Comparison of ENCODE assay signal across 9 mouse cellular contexts in the genomic region with DNA sequence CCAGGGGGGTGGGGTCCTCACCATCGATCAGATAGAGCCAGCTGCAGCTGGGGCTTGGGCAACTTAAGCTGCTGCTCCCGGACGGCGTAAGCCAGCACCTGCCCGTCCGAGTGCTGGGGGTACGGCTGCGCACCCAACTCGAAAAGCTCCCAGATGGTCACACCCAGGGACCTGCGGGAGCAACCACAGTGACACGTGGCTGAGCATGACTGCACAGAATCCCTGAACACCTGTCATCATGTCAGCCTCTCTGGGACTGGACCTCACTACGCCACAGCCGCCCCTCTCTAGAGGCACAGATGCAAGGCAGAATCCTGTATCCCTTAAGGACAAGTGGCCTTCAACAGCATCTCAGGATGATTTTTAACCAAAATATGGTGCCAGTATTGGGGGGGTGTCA. TPM values are rescaled to one million over a fixed set of nuclear protein-coding genes. Genes with fewer than 3 reads are reported as not detected.
DNase-seq lines count a peak whose midpoint lies in the region; ATAC-seq lines count a peak whose summit lies in the region.
"Had no signal": no experiment of that assay in that cellular context is flagged by ENCODE, and none has a peak within 500 bp of the region (broad histone marks: within the 10 kb centered on the region; RNA-seq: fewer than 3 reads in every experiment).

No protein-coding gene starts in this region.

- H3K4me2 ChIP-seq in limb, embryonic 13.5 days (replicated peaks): no peak overlapping the region
- no peak overlapping the region for H3K4me2 ChIP-seq in forebrain, embryonic 16.5 days (ENCODE audit: low read length)
- peak overlapping the region; percentile 34; the same call in 1 of the 2 replicates for H3K4me2 ChIP-seq in neural tube, embryonic 12.5 days (replicated peaks)

- no peak overlapping the region for H3K4me3 ChIP-seq in limb, embryonic 13.5 days
- H3K4me3 ChIP-seq in limb, embryonic 10.5 days: no peak overlapping the region
- no peak overlapping the region for H3K4me3 ChIP-seq in forebrain, embryonic 16.5 days (replicated peaks; ENCODE audit: low read length)
- no peak overlapping the region for H3K4me3 ChIP-seq in neural tube, embryonic 12.5 days

- H3K27ac ChIP-seq in limb, embryonic 13.5 days: no peak overlapping the region
- no peak overlapping the region for H3K27ac ChIP-seq in limb, embryonic 10.5 days
- H3K27ac ChIP-seq in forebrain, embryonic 16.5 days (ENCODE audit: low read length): no peak overlapping the region
- no peak overlapping the region for H3K27ac ChIP-seq in neural tube, embryonic 12.5 days
- H3K27ac ChIP-seq: embryonic facial prominence, embryonic 13.5 days had no signal

- peaks cover 5% of the 10 kb centered on the region for H3K36me3 ChIP-seq in limb, embryonic 13.5 days
- H3K36me3 ChIP-seq in limb, embryonic 10.5 days: no peaks in the 10 kb centered on the region
- H3K36me3 ChIP-seq in forebrain, embryonic 16.5 days (ENCODE audit: control insufficient read depth, insufficient read depth): no peaks in the 10 kb centered on the region
- peaks cover 6% of the 10 kb centered on the region for H3K36me3 ChIP-seq in neural tube, embryonic 12.5 days
- H3K36me3 ChIP-seq: embryonic facial prominence, embryonic 13.5 days had no signal

- H3K27me3 ChIP-seq in limb, embryonic 13.5 days: peaks cover 30% of the 10 kb centered on the region
- H3K27me3 ChIP-seq in limb, embryonic 10.5 days (ENCODE audit: low read depth, poor library complexity, severe bottlenecking): peaks cover 62% of the 10 kb centered on the region
- H3K27me3 ChIP-seq in forebrain, embryonic 16.5 days (replicated peaks; ENCODE audit: control insufficient read depth, insufficient read depth, low read length): no peaks in the 10 kb centered on the region
- H3K27me3 ChIP-seq in neural tube, embryonic 12.5 days (replicated peaks): peaks cover 18% of the 10 kb centered on the region; the same call in 1 of the 2 replicates

- intact Hi-C loops in gastrocnemius, postnatal 14 days (cut with DNase I; ENCODE audit: low total_unique reads): loop anchor here (5.0 kb wide), 1 partner anchor 80 kb away; no protein-coding TSS in a partner anchor

- H3K9ac ChIP-seq in limb, embryonic 13.5 days: no peak overlapping the region; the same call in 1 of the 2 replicates
- H3K9ac ChIP-seq in forebrain, embryonic 16.5 days (replicated peaks; ENCODE audit: low read depth, low read length): no peak overlapping the region
- no peak overlapping the region for H3K9ac ChIP-seq in neural tube, embryonic 12.5 days

- ATAC-seq in limb, embryonic 13.5 days (ENCODE audit: low FRiP score, low read depth): peak; percentile 1; the same call in 1 of the 2 replicates
- peak; percentile 27; the same call in 1 of the 2 replicates for ATAC-seq in forebrain, embryonic 16.5 days
- ATAC-seq in neural tube, embryonic 12.5 days (ENCODE audit: low FRiP score, low read depth): peak; percentile 14; the same call in 1 of the 2 replicates
- ATAC-seq in CD4-positive, CD25-positive, alpha-beta regulatory T cell, adult 4 months: no peak

- no peaks in the 10 kb centered on the region for H3K9me3 ChIP-seq in limb, embryonic 13.5 days
- H3K9me3 ChIP-seq in limb, embryonic 10.5 days (replicated peaks): no peaks in the 10 kb centered on the region
- no peaks in the 10 kb centered on the region for H3K9me3 ChIP-seq in forebrain, embryonic 16.5 days (ENCODE audit: control insufficient read depth, low read length)
- H3K9me3 ChIP-seq in neural tube, embryonic 12.5 days: no peaks in the 10 kb centered on the region
- H3K9me3 ChIP-seq: embryonic facial prominence, embryonic 13.5 days had no signal

- DNase-seq in cerebellum, adult 9-11 months: peak; percentile 69
- no peak for DNase-seq in cerebellum, adult 11-12 months
- DNase-seq in limb, embryonic 10.5 days (ENCODE audit: low spot score): no peak
- no peak for DNase-seq in gastrocnemius, postnatal 14 days

- peaks cover 14% of the 10 kb centered on the region for H3K4me1 ChIP-seq in limb, embryonic 13.5 days
- peaks cover 19% of the 10 kb centered on the region for H3K4me1 ChIP-seq in limb, embryonic 10.5 days
- H3K4me1 ChIP-seq in forebrain, embryonic 16.5 days (replicated peaks; ENCODE audit: control insufficient read depth, insufficient read depth, low read length): peaks cover 16% of the 10 kb centered on the region
- peaks cover 25% of the 10 kb centered on the region for H3K4me1 ChIP-seq in neural tube, embryonic 12.5 days

- 74% methylated on average over 13 of the region's 13 CpGs for WGBS in limb, embryonic 13.5 days
- WGBS in limb, embryonic 10.5 days: 84% methylated on average over 13 of the region's 13 CpGs
- 75% methylated on average over 13 of the region's 13 CpGs for WGBS in forebrain, embryonic 16.5 days
- WGBS in neural tube, embryonic 12.5 days: 83% methylated on average over 13 of the region's 13 CpGs

RNA-seq across cellular contexts. Expression of gene Aatk, which starts 34.3 kb away (rescaled TPM):
- polyA plus RNA-seq in limb, embryonic 13.5 days (2015; fragmentation: Nextera tagmentation; extraction: Ambion mirVana): 5.2 and 6.1 TPM in 2 replicates
- polyA plus RNA-seq in limb, embryonic 10.5 days (2016; fragmentation: Nextera tagmentation; extraction: Ambion mirVana): 0.78 and 1.7 TPM in 2 replicates
- 21.6 and 28.1 TPM in 2 replicates for polyA plus RNA-seq in forebrain, embryonic 16.5 days (2015; fragmentation: Nextera tagmentation; extraction: Ambion mirVana)
- polyA plus RNA-seq in neural tube, embryonic 12.5 days (2016; fragmentation: Nextera tagmentation; extraction: Ambion mirVana): 14.6 and 17.6 TPM in 2 replicates
- 10 to 100 TPM in 1 of 2 experiments, 1 to 10 TPM in 1; 9.4 to 17.0 TPM for total RNA-seq in gastrocnemius, postnatal 14 days (2021)
- polyA plus RNA-seq in CD4-positive, CD25-positive, alpha-beta regulatory T cell, adult 4 months (2017; shearing (Covaris generic)): not detected
